Mouse (Mus musculus): ENCODE data around the gene Phox2a. TPM values are rescaled to one million over a fixed set of nuclear protein-coding genes. Genes with fewer than 3 reads are reported as not detected.

Gene Phox2a
- total RNA-seq, 4 experiments from 2014 or later, result 0.30 to 0.39 (median 0.30) TPM; not detected in 1

Other genes starting within 250 kb of the Phox2a start
- gene Art2b, start 232.7 kb upstream of the Phox2a start, total RNA-seq (2022), result not detected
- gene Clpb, start 154.7 kb upstream of the Phox2a start, total RNA-seq (2022), result 10 to 100 TPM; 50.4 to 57.6 (median 54.6) TPM
- 10 to 100 TPM; 35.7 to 46.9 (median 42.6) TPM for gene Inppl1, start 19.9 kb downstream of the Phox2a start, total RNA-seq (2022)
- under 1 TPM in 1 of 4 experiments, not detected in 3; 0.55 TPM for gene Folr2, start 38.9 kb downstream of the Phox2a start, total RNA-seq (2022)
- 10 to 100 TPM; 30.0 to 45.4 (median 32.9) TPM for gene Anapc15, start 45.4 kb downstream of the Phox2a start, total RNA-seq (2022)
- 1 to 10 TPM in 2 of 4 experiments, under 1 TPM in 2; 0.46 to 9.8 (median 1.2) TPM for gene Folr1, start 52.5 kb downstream of the Phox2a start, total RNA-seq (2022)
- gene Lamtor1, start 87.6 kb downstream of the Phox2a start, total RNA-seq (2022), result 10 to 100 TPM; 83.0 to 96.2 (median 90.5) TPM
- under 1 TPM in 2 of 4 experiments, not detected in 2; 0.13 to 0.32 TPM for gene Tomt, start 88.0 kb downstream of the Phox2a start, total RNA-seq (2022)
- gene Lrrc51, start 115.6 kb downstream of the Phox2a start, total RNA-seq (2022), result 1 to 10 TPM; 3.7 to 8.1 (median 5.8) TPM
- gene Numa1, start 115.8 kb downstream of the Phox2a start, total RNA-seq (2022), result 100 to 1,000 TPM in 2 of 4 experiments, 10 to 100 TPM in 2; 98.8 to 108 (median 101) TPM
- gene Il18bp, start 200.4 kb downstream of the Phox2a start, total RNA-seq (2022), result 1 to 10 TPM; 6.6 to 8.1 (median 7.8) TPM
- gene Rnf121, start 247.2 kb downstream of the Phox2a start, total RNA-seq (2022), result 10 to 100 TPM; 45.4 to 51.5 (median 47.8) TPM
- 10 to 100 TPM; 20.4 to 28.8 (median 24.4) TPM for gene Xndc1, start 247.2 kb downstream of the Phox2a start, total RNA-seq (2022)
- 1 to 10 TPM in 3 of 4 experiments, under 1 TPM in 1; 0.63 to 2.4 (median 1.5) TPM for gene Xntrpc, start 247.4 kb downstream of the Phox2a start, total RNA-seq (2022)

Data from left cerebral cortex, adult 8-10 months (tissue).